Mouse (Mus musculus): Measurements from ENCODE around the gene Slc20a1.

Gene Slc20a1

GRCm38 (mm10) chr2:129227011-129227529, 28.5 kb downstream of the Slc20a1 start:
- no peak for DNase-seq (ENCODE audit: low spot score)

GRCm38 (mm10) chr2:129227709-129228108, 29.1 kb downstream of the Slc20a1 start:
- DNase-seq (ENCODE audit: low spot score): no peak

DNA sequence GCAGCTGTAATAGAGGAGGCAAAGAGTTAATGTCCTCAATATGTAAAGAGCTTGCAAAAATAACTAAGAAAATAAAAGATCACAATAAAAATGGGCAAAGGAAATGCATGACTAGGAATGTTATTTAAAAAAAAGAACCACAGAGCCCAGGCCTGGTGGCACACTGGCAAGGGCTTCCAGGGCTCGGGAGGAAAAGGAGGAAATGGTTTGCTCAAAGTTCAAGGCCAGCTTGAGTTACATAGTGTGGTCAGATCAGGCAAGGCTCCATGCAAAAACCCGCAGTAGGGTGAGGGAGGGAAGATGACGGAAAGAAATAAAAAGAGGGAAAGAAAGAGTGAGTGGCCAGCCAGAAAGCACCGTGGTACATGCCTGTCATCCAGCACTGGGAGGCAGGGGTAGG, 30.0 kb downstream of the Slc20a1 start:
- no peak for DNase-seq (ENCODE audit: low spot score)

GRCm38 (mm10) chr2:129229316-129229715, 30.8 kb downstream of the Slc20a1 start:
- no peak for DNase-seq (ENCODE audit: low spot score)

DNA sequence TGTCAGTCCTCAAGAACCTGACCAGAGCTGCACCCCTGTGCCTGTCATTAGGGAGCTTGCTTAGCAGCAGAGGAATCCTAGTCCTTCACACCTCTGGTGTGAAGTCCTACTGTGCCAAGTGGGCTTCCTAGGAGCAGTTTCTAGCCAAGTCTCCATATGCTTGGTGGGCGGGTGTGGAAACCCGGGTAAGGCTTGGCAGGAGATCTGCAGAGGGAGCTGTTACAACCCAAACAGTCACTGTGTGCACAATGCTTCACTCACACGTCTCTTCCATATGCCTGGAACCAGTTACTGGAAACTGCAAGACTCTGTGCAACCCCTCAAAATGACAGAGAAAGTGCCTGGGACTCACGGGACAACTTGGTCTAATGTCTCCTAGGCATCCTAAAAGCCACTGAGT, 33.5 kb downstream of the Slc20a1 start:
- no peak for DNase-seq (ENCODE audit: low spot score)

DNA sequence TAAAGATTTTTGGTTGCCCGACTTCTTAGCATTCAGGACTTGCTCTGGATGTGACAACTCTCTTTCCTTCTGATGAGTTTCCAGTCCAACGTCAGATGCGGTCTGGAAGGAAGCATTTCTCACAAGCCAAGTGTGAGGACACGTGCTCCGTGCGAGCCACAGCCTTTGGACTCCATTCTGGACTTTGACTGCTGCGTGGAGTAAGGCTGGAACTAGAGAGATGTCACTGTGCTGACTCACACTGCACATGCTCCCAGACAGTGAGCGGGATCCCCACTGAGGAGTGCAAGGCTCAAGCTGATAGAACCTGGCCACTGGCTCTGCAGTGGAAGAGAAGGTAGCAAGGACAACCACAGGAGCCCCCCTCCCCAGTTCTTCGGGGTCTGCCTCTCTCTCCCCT, 33.9 kb downstream of the Slc20a1 start:
- no peak for DNase-seq (ENCODE audit: low spot score)

DNA sequence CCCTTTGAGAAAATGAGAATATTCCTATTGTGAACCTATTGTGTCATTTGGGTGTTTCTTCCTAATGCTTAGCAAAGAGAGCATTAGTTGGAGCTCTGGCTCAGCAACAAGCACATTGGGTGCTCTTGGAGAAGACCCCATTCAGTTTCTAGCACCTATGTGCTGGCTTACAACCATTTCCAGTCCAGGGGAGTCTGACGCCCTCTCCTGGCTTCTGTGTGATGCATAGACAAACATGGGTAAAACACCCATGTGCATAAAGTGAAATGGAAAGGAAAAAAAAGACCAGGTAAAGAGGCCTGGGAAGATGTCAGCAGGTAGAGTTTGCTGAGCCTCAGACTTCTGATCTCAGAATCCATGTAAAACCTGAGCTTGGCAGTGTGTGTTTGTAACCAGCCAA, 34.7 kb downstream of the Slc20a1 start:
- DNase-seq (ENCODE audit: low spot score): no peak

DNA sequence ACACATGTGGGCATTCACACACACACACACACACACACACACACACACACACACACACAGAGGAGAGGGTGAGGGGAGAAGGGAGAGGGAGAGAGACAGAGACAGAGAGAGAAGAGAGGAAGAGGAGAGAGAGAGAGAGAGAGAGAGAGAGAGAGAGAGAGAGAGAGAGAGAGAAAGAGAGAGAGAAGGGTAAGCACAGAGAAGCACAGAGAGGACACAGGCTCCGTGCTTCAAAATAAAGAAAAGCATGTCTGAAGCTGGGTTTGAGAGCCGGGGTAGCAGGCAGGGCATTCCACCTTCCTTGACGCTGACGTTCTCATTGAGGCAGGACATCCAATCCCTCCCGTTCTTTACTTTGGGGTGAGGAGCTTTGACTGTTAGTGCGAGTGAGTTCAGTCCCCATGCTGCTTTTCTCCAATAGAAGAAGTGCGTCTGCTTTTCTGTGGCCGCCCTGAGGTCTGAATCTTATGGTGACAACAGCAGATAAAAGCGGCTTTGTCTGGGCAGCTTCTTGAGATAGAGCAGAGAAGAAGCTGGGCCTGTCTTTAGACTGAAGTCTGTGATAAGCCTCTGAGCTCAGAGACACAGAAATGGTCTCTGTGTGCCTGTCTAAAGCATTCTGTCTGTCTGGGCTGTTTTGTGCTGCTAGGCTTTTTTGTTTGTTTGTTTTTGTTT, 35.4 kb downstream of the Slc20a1 start:
- DNase-seq (ENCODE audit: low spot score): no peak

GRCm38 (mm10) chr2:129234731-129235130, 36.2 kb downstream of the Slc20a1 start:
- no peak for DNase-seq (ENCODE audit: low spot score)

DNA sequence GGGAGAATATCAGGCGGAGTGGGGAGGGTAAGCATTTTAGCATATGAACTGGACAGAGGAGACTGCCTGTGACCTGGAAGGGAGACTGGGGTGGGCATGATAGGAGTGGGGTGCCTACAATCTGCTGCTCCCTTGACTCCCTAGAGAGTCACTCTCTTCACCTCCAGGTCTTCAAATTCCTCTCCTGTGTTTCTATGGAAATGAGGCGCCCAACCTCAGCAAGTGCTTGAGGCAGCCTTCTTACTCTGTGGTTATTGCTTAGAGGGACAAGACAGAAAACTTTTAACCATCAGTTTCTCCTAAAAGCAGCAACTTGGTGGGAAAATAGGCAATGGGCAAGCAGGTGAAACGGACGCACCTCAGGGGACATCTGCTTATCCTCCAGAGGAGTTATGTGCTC, 38.0 kb downstream of the Slc20a1 start:
- DNase-seq (ENCODE audit: low spot score): no peak

DNA sequence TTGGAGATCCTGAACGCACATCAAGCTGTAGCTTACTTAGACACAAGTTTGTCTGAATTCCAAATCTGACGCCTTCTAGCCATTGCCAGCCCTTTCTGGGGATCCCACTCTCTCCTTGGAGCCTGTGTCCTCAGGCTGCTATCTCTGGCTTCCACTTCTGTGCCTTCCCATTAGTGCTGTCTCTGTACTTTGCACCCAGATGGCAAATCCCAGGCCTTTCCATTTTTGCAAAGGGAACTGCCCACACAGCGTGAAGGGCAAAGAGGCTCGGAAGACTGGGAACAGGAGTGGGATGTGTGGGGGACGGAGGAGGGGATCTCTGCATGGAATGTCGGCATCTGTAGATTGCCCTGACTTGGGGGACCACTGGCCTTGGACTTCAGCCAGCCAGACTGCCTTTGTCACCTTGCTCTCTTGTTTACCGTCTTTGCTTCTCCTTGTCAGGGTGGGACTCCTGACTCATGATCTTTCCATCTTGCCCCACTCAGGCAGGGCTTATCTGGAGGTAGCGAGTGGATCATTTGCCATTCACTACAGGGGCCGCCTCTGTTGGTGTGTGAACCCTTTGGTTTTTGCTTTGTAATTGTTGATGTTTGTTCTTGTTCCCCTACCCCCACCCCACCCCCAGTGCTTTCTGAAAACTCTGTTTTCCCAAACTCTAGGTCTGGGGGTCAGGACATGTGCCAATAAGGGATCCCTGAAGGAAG, 42.3 kb downstream of the Slc20a1 start:
- DNase-seq (ENCODE audit: low spot score): no peak

DNA sequence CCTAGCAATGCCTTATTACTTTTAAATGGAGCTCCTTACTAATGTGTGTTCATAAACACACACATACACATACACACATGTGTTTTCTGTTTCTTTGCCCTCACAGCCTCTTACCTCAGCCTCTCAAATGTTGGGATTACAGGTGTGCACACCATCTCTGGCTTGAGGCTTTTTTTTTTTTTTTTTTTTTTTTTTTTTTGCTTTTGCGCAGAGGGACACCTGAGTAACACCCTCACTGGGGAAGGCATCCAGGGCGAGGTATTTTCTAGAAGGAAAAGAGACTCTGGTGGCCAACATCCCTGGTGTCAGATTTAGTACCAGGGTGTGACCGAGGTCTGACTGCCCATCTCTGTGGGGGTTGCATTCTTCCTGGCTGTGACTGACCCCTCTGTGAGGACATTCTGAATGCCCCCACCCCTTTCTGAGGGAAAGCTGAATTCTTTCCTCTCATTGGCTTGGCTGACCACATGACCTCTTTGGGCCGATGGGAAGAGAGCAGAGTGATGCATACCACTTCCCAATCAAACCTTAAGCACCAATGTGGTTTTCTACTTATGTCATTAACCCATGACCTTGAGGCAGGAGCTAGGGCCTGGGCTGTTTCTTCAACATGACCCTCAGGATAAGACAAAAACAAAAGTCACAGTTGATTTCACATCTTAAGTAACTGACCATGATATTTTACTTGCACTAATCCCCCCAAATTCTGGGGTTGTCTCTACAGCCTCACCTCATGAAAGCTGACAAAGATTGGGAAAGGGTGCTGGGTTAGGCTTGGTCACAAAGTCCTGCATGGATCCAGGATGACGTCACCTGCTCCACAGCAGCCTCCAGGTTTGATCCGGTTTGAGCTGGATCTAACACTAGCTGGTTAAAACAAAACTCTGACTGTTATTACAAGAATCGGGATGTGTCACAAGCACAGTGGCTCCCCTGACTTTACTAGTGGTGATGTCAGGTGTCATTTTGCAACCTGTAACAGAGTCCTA, 43.6 kb downstream of the Slc20a1 start:
- DNase-seq (ENCODE audit: low spot score): no peak

DNA sequence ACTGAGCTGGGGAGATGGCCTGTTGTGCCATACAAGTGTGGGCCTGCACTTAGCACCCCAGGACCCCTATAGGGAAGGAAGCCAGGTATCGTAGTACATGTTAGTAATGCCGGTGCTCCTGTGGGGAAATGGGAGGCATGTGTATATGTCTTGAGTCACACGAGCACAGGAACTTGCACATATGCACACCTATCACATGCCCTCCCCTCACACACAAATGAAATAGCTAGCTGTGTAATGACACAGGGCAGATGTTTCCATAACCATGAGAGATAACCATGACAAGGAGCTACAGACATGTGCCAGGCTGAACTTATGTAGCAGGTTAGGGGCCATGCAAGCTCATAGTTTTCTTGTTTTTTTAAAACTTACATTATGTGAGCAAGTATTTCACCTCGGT, 44.4 kb downstream of the Slc20a1 start:
- no peak for DNase-seq (ENCODE audit: low spot score)

GRCm38 (mm10) chr2:129243786-129244185, 45.2 kb downstream of the Slc20a1 start:
- no peak for DNase-seq (ENCODE audit: low spot score)

- no peak for DNase-seq (ENCODE audit: low spot score)
Observed at GRCm38 (mm10) chr2:129244446-129245120, 46.0 kb downstream of the Slc20a1 start.

DNA sequence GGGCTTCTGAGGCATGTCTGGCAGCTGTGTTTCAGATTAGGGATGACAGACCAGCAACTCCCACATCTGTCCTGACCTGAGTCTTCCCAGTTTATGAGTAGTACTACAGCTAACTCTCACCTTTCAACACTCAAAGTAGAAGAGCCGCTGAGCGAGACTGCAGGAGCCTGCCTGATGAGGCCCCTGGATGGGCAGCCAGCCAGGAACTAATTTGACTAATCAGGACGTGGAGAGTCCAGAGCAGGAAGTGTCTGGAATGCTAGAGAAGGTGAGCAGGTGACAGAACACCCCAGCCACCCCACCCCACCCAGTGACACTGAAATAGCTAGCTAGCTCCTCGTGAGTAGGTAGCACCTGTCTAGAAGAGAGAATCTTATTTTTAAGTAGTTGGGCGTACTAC, 47.1 kb downstream of the Slc20a1 start:
- no peak for DNase-seq (ENCODE audit: low spot score)

DNA sequence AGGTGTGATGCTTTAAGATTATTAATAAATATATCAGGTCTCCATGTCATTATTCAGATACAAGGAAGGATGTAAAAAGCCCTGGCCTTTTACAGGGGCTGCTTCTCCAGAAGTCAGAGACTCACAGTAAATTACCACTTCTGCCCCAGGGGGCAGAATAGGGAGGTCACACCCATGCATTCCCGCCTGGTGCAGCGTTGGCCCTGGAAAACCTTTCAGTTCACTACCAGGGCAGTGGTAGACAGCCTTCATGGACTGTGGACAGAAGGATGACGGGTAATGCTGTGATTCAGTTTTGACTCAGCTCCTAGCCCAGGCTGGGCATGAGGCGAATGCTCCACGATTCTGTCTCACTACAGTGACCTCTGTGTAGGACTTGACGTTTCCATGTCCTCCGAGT, 47.9 kb downstream of the Slc20a1 start:
- no peak for DNase-seq (ENCODE audit: low spot score)

DNA sequence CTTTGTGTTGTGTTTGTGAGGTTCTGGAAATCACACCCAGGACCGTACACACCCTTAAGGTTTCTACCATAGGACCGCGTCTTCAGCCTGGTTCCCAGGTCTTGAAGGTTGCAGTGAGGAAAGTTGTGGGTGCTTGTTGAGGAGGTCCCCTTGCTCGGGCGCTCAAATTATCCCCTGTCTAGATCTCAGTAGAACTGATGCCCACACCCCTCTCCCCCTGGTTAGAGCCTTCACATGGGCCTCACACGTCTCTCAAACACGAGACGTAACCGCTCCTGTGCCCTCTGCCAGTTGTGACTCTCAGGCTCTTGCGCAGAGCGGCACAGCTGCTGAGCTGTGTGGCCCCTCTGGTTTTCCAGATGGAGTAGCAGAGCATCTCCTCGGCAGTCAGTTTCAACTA, 48.4 kb downstream of the Slc20a1 start:
- DNase-seq (ENCODE audit: low spot score): no peak

GRCm38 (mm10) chr2:129247707-129248121, 49.1 kb downstream of the Slc20a1 start:
- no peak for DNase-seq (ENCODE audit: low spot score)

DNA sequence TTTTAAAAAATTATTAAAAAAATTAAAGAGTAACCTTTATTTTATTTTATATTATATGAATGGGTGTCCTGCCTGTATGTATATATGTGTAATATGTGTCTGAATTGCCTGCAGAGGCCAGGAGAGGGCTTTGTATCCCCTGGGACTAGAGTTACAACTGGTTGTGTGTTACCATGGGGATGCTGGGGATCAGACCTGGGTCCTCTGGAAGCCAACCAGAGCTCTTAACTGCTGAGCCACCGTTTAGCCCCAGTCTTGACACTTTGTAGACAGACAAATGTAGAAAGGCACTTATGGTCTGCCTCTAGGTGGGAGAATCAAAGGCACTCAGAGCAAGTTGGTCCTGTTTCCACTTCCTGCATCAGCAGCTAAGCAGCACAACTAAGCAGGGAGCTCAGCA, 50.8 kb downstream of the Slc20a1 start:
- DNase-seq (ENCODE audit: low spot score): no peak

- no peak for DNase-seq (ENCODE audit: low spot score)
Observed at GRCm38 (mm10) chr2:129252836-129253630, 54.5 kb downstream of the Slc20a1 start.
